Mouse (Mus musculus): ENCODE measurements at regions not wholly inside any gene's neighbourhood (a gene's known extent, or its start where the extent isn't known, plus 50 kb on each side); places are given as distances from the start of the nearest gene placed in this dataset.
A peak's percentile ranks its signal among the peaks of the same experiment; 100 is the strongest.

GRCm38 (mm10) chr3:148462791-148463190 is 527.6 kb downstream of the Adgrl2 start:
- ATAC-seq (replicated peaks; ENCODE audit: poor library complexity): no peak

DNA sequence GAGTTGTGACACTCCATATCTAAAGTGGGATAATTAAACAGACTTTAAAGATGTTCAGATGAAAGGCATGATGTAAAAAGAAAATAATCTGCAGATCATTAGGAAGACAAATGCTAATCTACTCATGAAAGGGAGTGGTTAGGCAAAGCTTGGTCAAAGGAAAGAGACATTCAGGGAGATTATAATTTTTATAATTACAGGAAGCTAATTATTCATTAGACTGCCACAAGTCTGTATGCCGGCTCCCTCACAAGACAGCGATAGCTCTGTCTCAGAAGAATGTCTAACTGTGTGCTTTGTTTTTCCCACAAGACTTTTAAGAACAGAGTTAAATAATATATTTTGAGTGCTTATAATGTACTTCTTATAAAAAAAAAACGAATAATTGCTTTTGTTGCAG is 541.5 kb downstream of the Adgrl2 start:
- ATAC-seq (replicated peaks; ENCODE audit: poor library complexity): no peak

GRCm38 (mm10) chr3:148448465-148448864 is 541.9 kb downstream of the Adgrl2 start:
- no peak for ATAC-seq (replicated peaks; ENCODE audit: poor library complexity)

- no peak for ATAC-seq (replicated peaks; ENCODE audit: poor library complexity)
Measured at GRCm38 (mm10) chr3:148446845-148447244, 543.5 kb downstream of the Adgrl2 start.

DNA sequence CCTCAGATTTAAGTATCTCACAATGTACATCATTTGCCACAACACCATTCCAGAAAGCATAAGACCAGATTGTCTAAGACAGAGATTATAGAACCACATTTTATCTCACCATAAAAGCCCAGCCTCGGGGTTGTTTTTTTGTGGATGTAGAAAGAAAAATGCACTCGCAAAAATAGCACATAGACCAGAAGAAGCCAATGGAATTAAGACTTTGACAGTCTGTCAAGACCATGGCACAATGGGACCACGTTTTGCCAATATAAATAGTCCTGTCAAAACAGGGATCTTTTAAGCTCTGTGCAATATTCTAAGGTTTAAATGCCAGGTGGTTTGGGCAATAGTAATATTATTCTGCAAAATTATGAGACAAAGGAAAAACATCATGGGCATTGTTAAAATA is 547.3 kb downstream of the Adgrl2 start:
- ATAC-seq (replicated peaks; ENCODE audit: poor library complexity): no peak

DNA sequence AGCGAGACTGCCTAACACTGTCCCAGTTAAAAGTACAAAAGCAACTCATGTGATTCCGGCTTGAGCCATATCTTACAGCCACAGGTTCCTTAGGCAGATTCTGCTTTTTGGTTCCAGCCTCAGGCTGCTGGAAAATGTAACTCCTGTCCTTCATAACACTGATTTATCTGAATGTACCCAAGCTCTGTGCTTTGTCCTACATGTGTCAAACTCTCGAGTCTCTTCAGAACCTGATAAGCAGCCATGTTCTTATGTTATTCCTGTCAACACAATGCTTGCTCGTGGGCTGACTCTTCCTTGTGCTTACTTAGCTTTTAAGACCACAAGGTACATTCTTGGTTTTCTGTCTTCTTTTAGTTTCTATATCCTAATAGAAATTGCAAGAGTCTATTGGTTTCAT is 556.3 kb downstream of the Adgrl2 start:
- ATAC-seq (replicated peaks; ENCODE audit: poor library complexity): no peak

- ATAC-seq (replicated peaks; ENCODE audit: poor library complexity): no peak
Measured at GRCm38 (mm10) chr3:148429012-148429865, 561.1 kb downstream of the Adgrl2 start.

- ATAC-seq (replicated peaks; ENCODE audit: poor library complexity): no peak
Measured at GRCm38 (mm10) chr3:148424089-148424488, 566.3 kb downstream of the Adgrl2 start.

GRCm38 (mm10) chr3:148423383-148423782 is 567.0 kb downstream of the Adgrl2 start:
- peak; percentile 52 for ATAC-seq (replicated peaks; ENCODE audit: poor library complexity)

- no peak for ATAC-seq (replicated peaks; ENCODE audit: poor library complexity)
Measured at GRCm38 (mm10) chr3:148422720-148423119, 567.6 kb downstream of the Adgrl2 start.

GRCm38 (mm10) chr3:148422205-148422604 is 568.1 kb downstream of the Adgrl2 start:
- ATAC-seq (replicated peaks; ENCODE audit: poor library complexity): no peak

DNA sequence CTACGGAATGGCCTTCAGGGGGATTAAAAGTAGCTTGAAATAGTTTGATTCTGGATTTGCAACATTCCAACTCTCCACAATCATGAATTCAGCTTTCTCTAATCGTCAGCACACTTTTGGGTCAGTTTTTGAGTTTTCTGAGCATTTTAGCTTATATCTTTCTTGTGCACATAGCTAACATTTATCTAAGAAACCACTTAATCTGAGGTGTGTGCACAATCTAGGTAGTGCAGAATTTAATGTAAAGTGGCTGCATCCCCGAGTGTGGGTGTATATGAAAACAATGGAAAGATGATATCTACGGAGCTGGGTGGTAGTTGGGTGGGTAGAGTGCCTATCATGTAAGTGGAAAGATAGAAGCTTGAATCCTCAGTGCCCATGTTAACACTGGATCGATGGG is 570.1 kb downstream of the Adgrl2 start:
- ATAC-seq (replicated peaks; ENCODE audit: poor library complexity): peak; percentile 16; the same call in 1 of the 2 replicates

DNA sequence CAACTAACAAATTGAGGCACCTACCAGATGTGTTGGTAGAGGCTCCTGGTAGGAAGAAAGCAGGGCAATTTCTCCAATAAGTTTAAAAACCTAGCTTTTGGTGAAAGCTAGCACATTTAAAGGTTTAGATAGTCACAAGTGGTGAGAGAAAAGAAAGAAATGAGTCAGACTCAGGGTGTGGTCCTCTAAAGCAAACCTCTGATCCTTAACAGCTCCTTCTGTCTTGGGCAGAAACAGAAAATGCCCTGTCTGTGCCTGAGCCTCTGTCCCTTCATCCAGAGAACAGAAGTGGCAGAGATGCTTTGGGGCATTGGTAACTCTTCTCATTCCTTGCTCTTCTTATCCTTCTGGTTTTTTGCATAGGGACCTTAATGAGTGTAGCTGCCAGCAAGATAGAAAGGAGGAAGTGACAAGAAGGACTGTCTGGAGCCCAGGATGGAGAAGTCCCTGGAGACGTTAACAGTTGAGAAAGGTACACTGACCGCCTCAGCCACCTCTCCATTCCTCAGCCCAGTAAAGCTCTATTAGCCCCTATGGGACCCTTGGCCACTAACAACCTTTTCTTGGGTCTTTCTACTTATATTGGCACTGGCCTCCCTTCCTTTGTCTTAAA is 570.8 kb downstream of the Adgrl2 start:
- peak; percentile 49 for ATAC-seq (replicated peaks; ENCODE audit: poor library complexity)

DNA sequence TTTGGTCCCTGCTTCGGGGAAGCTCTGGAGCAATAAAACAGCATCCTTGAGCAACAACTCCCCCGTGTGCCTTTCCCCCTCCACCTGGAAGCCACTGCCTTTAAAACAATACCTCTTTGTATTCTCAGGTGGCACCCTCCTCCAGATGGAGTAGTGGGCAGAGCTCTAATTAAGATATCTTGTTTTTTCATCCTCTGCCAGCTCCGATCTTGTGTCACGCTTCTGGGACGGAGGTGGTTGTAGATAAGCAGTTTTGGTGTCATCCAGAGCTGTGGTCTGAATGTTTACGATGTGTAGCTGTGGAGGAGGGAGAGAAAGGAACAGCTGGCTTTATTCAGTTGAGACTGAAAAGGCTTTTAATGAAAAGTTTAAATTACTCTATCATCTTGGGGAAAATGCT is 572.3 kb downstream of the Adgrl2 start:
- ATAC-seq (replicated peaks; ENCODE audit: poor library complexity): peak; percentile 60

DNA sequence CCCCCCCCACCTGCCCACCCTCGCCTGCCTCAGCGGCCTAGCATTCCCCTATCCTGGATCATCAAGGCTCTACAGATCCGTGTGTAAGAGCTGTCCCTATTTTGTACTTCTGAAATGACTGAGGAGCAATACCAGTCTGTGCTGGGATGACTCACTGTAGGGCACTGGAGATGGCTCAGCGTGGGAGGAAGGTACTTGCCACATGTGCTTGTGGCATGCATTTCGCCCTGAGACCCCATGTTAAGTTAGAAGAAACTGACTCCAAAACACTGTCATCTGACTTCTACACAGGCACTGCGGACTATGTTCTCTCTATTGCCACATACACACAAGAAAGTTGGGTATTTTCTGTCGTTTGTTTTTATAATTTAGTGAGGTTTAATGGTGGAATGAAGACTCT is 574.9 kb downstream of the Adgrl2 start:
- no peak for ATAC-seq (replicated peaks; ENCODE audit: poor library complexity)

DNA sequence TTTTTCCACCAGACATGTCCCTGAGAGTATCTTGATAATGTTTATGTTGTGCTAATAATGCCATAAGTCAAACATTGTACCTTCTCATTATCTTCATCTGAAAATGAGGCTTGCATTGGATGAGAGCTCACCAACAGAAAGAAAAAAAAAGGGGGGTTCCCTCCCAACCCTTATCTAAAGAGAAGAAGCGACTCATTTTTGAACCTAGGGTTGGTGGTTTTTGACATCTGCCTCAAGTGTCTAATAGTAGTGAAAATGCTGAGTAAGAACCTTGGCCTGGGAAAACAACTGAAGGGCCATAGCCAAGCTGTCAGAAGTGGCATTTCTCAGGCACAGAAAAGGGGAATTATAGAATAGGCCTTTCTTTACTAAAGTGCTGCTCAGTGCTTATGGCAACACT is 577.3 kb downstream of the Adgrl2 start:
- peak; percentile 56 for ATAC-seq (replicated peaks; ENCODE audit: poor library complexity)

GRCm38 (mm10) chr3:148412191-148412590 is 578.2 kb downstream of the Adgrl2 start:
- peak; percentile 76 for ATAC-seq (replicated peaks; ENCODE audit: poor library complexity)

DNA sequence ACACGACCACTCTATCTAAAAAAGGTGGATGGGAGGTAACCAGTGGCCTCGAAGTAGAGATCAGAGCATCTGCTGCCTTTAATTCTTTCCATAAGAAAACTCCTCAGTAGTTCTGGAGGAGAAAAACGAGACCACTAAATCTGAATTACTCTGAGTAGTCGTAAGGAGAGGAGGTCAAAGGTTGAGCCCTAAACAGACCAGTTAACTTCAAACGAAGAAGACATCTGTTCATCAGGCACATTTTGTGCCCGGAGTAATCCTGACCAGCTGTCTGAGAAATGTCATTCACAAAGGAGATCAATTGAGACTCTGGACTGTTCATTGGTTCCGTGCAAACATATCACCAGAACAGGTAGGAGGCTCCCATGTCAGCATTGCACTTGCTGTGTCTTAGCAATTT is 592.0 kb downstream of the Adgrl2 start:
- no peak for ATAC-seq (replicated peaks; ENCODE audit: poor library complexity)

DNA sequence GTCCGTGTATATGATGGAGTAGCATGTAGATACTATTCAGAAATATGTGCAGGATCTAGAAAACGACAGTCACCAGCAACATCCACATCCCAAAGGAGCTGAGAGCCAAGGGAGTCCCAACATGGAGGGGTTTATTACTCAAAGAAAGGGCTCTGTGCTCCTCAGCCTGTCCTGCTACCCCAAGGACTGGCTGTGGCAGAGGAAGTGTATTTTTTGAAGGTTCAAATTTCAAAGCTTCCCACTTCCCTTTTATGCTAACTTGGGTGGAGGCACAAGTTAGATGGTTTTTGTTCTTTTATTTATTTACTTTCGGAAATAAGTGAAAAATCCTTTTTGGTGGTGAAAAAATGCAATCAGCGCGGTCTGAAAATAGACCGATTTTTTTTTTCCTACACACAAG is 602.8 kb downstream of the Adgrl2 start:
- peak; percentile 81 for ATAC-seq (replicated peaks; ENCODE audit: poor library complexity)

- 0 out of 2 replicates have a peak, but pooled peaks have one; percentile 21 for ATAC-seq (replicated peaks; ENCODE audit: poor library complexity)
Measured at GRCm38 (mm10) chr3:148385712-148386111, 604.6 kb downstream of the Adgrl2 start.

- peak; percentile 65 for ATAC-seq (replicated peaks; ENCODE audit: poor library complexity)
Measured at GRCm38 (mm10) chr3:148381057-148381456, 609.3 kb downstream of the Adgrl2 start.

DNA sequence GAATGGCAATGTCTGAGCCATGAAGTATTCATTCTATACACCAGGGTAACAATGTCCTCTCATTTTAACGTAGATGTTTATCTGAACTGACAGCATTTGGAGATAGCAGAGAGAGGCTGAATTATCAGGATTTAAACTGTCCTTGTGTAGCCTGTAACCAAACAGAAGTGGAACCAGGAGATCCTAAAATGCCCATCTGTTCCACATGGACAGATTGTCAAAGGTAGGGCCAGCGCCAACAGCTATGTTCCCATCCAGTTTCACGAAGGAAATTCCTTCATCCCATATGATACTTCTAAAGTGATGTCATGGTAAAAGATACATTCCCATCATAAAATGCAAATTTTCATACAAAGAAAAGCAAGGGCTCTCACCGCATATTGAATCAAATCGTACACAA is 627.0 kb downstream of the Adgrl2 start:
- ATAC-seq (replicated peaks; ENCODE audit: poor library complexity): no peak

All from megakaryocyte progenitor cell, adult 5-6 weeks (primary cell).